9 mouse cellular contexts compared by ENCODE assay signal in the genomic region with DNA sequence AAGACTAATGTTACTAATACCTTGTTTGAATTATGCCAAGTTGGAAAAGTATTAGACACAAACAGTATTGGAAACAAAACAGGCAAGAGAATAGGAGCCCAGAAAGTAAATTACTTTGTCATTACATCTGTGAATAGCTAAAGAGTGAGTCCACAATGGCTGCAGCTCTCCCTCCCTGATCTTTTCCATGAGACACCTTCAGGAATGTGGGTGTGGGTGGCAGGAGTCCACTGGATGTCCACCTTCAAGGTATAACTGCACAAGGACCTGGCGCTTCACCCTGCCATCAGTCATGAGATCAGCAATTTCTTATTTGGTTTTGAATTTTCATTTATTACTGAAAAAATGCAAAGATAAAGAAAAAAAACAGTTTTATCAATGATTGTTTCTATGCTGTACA. TPM values are rescaled to one million over a fixed set of nuclear protein-coding genes. Genes with fewer than 3 reads are reported as not detected.
A peak's percentile ranks its signal among the peaks of the same experiment; 100 is the strongest.
DNase-seq lines count a peak whose midpoint lies in the region; ATAC-seq and TF ChIP-seq lines count a peak whose summit lies in the region.
"Had no signal": no experiment of that assay in that cellular context is flagged by ENCODE, and none has a peak within 500 bp of the region (broad histone marks: within the 10 kb centered on the region; RNA-seq: fewer than 3 reads in every experiment).

No protein-coding gene starts in this region.

- no peak for TF ChIP-seq EP300 in ES-Bruce4 (IDR thresholded peaks at IDR 0.05; ENCODE audit: insufficient read depth, low read depth, low read length)

- H3K27me3 ChIP-seq in kidney, embryonic 14.5 days (ENCODE audit: control insufficient read depth, insufficient read depth, low read length) = no peaks in the 10 kb centered on the region
- H3K27me3 ChIP-seq in ES-Bruce4 (ENCODE audit: control insufficient read depth, insufficient read depth, low read length, poor library complexity, severe bottlenecking) = no peaks in the 10 kb centered on the region
- peaks cover 16% of the 10 kb centered on the region for H3K27me3 ChIP-seq in embryonic facial prominence, embryonic 10.5 days (replicated peaks; ENCODE audit: low read depth, poor library complexity, severe bottlenecking)
- no peaks in the 10 kb centered on the region for H3K27me3 ChIP-seq in liver, embryonic 15.5 days
- H3K27me3 ChIP-seq: Patski had no signal

- H3K9ac ChIP-seq in kidney, embryonic 14.5 days (ENCODE audit: low read depth, low read length) = no peak overlapping the region; the same call in 1 of the 2 replicates
- peak overlapping the region; percentile 2; the same call in 1 of the 2 replicates for H3K9ac ChIP-seq in ES-Bruce4 (ENCODE audit: low read depth, poor library complexity, severe bottlenecking)
- no peak overlapping the region for H3K9ac ChIP-seq in liver, embryonic 15.5 days

- ATAC-seq in kidney, embryonic 14.5 days (ENCODE audit: low FRiP score, low TSS enrichment) = no peak
- no peak for ATAC-seq in liver, embryonic 15.5 days (ENCODE audit: insufficient read depth)

- no peaks in the 10 kb centered on the region for H3K9me3 ChIP-seq in kidney, embryonic 14.5 days (ENCODE audit: control insufficient read depth, low read length)
- no peaks in the 10 kb centered on the region for H3K9me3 ChIP-seq in ES-Bruce4 (replicated peaks; ENCODE audit: control insufficient read depth, insufficient read depth, low read length, poor library complexity, severe bottlenecking)
- no peaks in the 10 kb centered on the region for H3K9me3 ChIP-seq in embryonic facial prominence, embryonic 10.5 days
- no peaks in the 10 kb centered on the region for H3K9me3 ChIP-seq in liver, embryonic 15.5 days (replicated peaks)

- H3K36me3 ChIP-seq in kidney, embryonic 14.5 days (ENCODE audit: control insufficient read depth, insufficient read depth, low read length) = no peaks in the 10 kb centered on the region
- no peaks in the 10 kb centered on the region for H3K36me3 ChIP-seq in ES-Bruce4 (ENCODE audit: control insufficient read depth, insufficient read depth, low read length, poor library complexity, severe bottlenecking)
- H3K36me3 ChIP-seq in embryonic facial prominence, embryonic 10.5 days (replicated peaks) = no peaks in the 10 kb centered on the region
- H3K36me3 ChIP-seq in liver, embryonic 15.5 days (replicated peaks) = no peaks in the 10 kb centered on the region

- H3K27ac ChIP-seq in kidney, embryonic 14.5 days (ENCODE audit: low read depth, low read length) = no peak overlapping the region
- no peak overlapping the region for H3K27ac ChIP-seq in ES-Bruce4 (ENCODE audit: insufficient read depth, low read length)
- no peak overlapping the region for H3K27ac ChIP-seq in embryonic facial prominence, embryonic 10.5 days (replicated peaks)
- no peak overlapping the region; the same call in 1 of the 2 replicates for H3K27ac ChIP-seq in liver, embryonic 15.5 days (replicated peaks)
- H3K27ac ChIP-seq: macrophage had no signal

- no peak for TF ChIP-seq POLR2A in ES-Bruce4 (IDR thresholded peaks at IDR 0.05; ENCODE audit: insufficient read depth, low read length)

- peak overlapping the region; percentile 88 for H3K4me2 ChIP-seq in kidney, embryonic 14.5 days (replicated peaks; ENCODE audit: low read depth, low read length)
- H3K4me2 ChIP-seq in liver, embryonic 15.5 days = peak overlapping the region; percentile 90

- DNase-seq in kidney, postnatal 14 days = no peak
- DNase-seq in embryonic facial prominence, embryonic 10.5 days (ENCODE audit: low spot score) = no peak
- DNase-seq in right cerebral cortex, postnatal 25 days = no peak
- no peak for DNase-seq in cerebellum, adult 9-10 months

- WGBS in kidney, embryonic 14.5 days = 52% methylated on average over 1 of the region's 1 CpGs
- 50% methylated on average over 1 of the region's 1 CpGs for WGBS in embryonic facial prominence, embryonic 10.5 days
- 65% methylated on average over 1 of the region's 1 CpGs for WGBS in liver, embryonic 15.5 days (ENCODE audit: insufficient replicate concordance)

- TF ChIP-seq CTCF in ES-Bruce4 (IDR thresholded peaks at IDR 0.05; ENCODE audit: low read depth, low read length) = no peak

- H3K4me1 ChIP-seq in kidney, embryonic 14.5 days (ENCODE audit: control insufficient read depth, insufficient read depth, low read length) = peaks cover 5% of the 10 kb centered on the region; the same call in 1 of the 2 replicates
- no peaks in the 10 kb centered on the region for H3K4me1 ChIP-seq in ES-Bruce4 (ENCODE audit: control insufficient read depth, insufficient read depth, low read length)
- H3K4me1 ChIP-seq in embryonic facial prominence, embryonic 10.5 days = peaks cover 23% of the 10 kb centered on the region
- peaks cover 42% of the 10 kb centered on the region for H3K4me1 ChIP-seq in liver, embryonic 15.5 days (replicated peaks)

- H3K4me3 ChIP-seq in kidney, embryonic 14.5 days (ENCODE audit: low read length) = peak overlapping the region; percentile 59; the same call in 1 of the 2 replicates
- no peak overlapping the region for H3K4me3 ChIP-seq in ES-Bruce4 (ENCODE audit: low read depth, low read length)
- H3K4me3 ChIP-seq in embryonic facial prominence, embryonic 10.5 days = peak overlapping the region; percentile 69
- H3K4me3 ChIP-seq in liver, embryonic 15.5 days (replicated peaks) = peak overlapping the region; percentile 73

RNA-seq across cellular contexts. Expression of a gene that starts 0.6 kb away (rescaled TPM):
- 0.09 TPM in 2 replicates for polyA plus RNA-seq in kidney, embryonic 14.5 days (2014; fragmentation: Nextera tagmentation; extraction: Ambion mirVana)
- polyA plus RNA-seq in ES-Bruce4 (2011; ENCODE audit: insufficient read depth, insufficient read length, low read depth, missing spikeins) = 0.40 and 0.46 TPM in 2 replicates
- 0.12 and 0.16 TPM in 2 replicates for polyA plus RNA-seq in embryonic facial prominence, embryonic 10.5 days (2016; fragmentation: Nextera tagmentation; extraction: Ambion mirVana)
- 1.6 and 2.1 TPM in 2 replicates for polyA plus RNA-seq in liver, embryonic 15.5 days (2015; fragmentation: Nextera tagmentation; extraction: Ambion mirVana)
- polyA plus RNA-seq: macrophage had no signal

RNA-seq across cellular contexts. Expression of a gene that starts 22.4 kb away (rescaled TPM):
- 0.31 and 0.87 TPM in 2 replicates for polyA plus RNA-seq in kidney, embryonic 14.5 days (2014; fragmentation: Nextera tagmentation; extraction: Ambion mirVana)
- polyA plus RNA-seq in ES-Bruce4 (2011; ENCODE audit: insufficient read depth, insufficient read length, low read depth, missing spikeins) = 0.91 and 1.9 TPM in 2 replicates
- 0.99 and 1.2 TPM in 2 replicates for polyA plus RNA-seq in embryonic facial prominence, embryonic 10.5 days (2016; fragmentation: Nextera tagmentation; extraction: Ambion mirVana)
- not detected in 2 replicates for polyA plus RNA-seq in liver, embryonic 15.5 days (2015; fragmentation: Nextera tagmentation; extraction: Ambion mirVana)
- polyA plus RNA-seq: macrophage had no signal

RNA-seq across cellular contexts. Expression of a gene that starts 42.6 kb away (rescaled TPM):
- polyA plus RNA-seq in kidney, embryonic 14.5 days (2014; fragmentation: Nextera tagmentation; extraction: Ambion mirVana) = 12.5 and 13.5 TPM in 2 replicates
- polyA plus RNA-seq in ES-Bruce4 (2011; ENCODE audit: insufficient read depth, insufficient read length, low read depth, missing spikeins) = 10.0 and 10.3 TPM in 2 replicates
- 15.0 and 15.6 TPM in 2 replicates for polyA plus RNA-seq in embryonic facial prominence, embryonic 10.5 days (2016; fragmentation: Nextera tagmentation; extraction: Ambion mirVana)
- 5.1 and 5.2 TPM in 2 replicates for polyA plus RNA-seq in liver, embryonic 15.5 days (2015; fragmentation: Nextera tagmentation; extraction: Ambion mirVana)
